Mouse (Mus musculus): ENCODE results near the gene Lgi1.

GRCm38 (mm10) chr19:38282407-38282806, 18.1 kb downstream of the Lgi1 start:
- no peak for TF ChIP-seq CTCF (IDR thresholded peaks at IDR 0.05; ENCODE audit: control insufficient read depth, insufficient read depth, low read length)
- TF ChIP-seq POLR2A (IDR thresholded peaks at IDR 0.05; ENCODE audit: borderline replicate concordance, control insufficient read depth, low read depth, low read length): no peak
